Mouse (Mus musculus): ENCODE data around the gene Cxcr5. TPM values are rescaled to one million over a fixed set of nuclear protein-coding genes. Genes with fewer than 3 reads are reported as not detected.

The Cxcr5 gene
- polyA plus RNA-seq, 1 experiment: 6.0 TPM

GRCm38 (mm10) chr9:44468224-44468623 lies 93.5 kb downstream of the Cxcr5 start:
- 46% methylated on average over 7 of the region's 7 CpGs for WGBS
- no peak overlapping the region for H3K4me3 ChIP-seq (replicated peaks; ENCODE audit: extremely low read depth, low read depth, low read length)
- no peaks in the 10 kb centered on the region for H3K4me1 ChIP-seq (ENCODE audit: control insufficient read depth, insufficient read depth, low read length)
- no peak for DNase-seq
- TF ChIP-seq POLR2A (IDR thresholded peaks at IDR 0.05; ENCODE audit: borderline replicate concordance, extremely low read depth, low read depth, low read length) (no peak), CTCF (IDR thresholded peaks at IDR 0.05; ENCODE audit: insufficient read depth, low read length) (no peak)

GRCm38 (mm10) chr9:44461950-44462349 lies 99.7 kb downstream of the Cxcr5 start:
- DNase-seq: no peak
- 55% methylated on average over 5 of the region's 5 CpGs for WGBS
- Histone ChIP-seq H3K4me1 (ENCODE audit: control insufficient read depth, insufficient read depth, low read length) (no peaks in the 10 kb centered on the region), H3K4me3 (replicated peaks; ENCODE audit: extremely low read depth, low read depth, low read length) (no peak overlapping the region)
- TF ChIP-seq POLR2A (IDR thresholded peaks at IDR 0.05; ENCODE audit: borderline replicate concordance, extremely low read depth, low read depth, low read length) (no peak), CTCF (IDR thresholded peaks at IDR 0.05; ENCODE audit: insufficient read depth, low read length) (no peak)

Other genes with a start within 250 kb of the Cxcr5 start
- 77.9 and 88.0 TPM in 2 replicates for gene C2cd2l, start 241.6 kb downstream of the Cxcr5 start, polyA plus RNA-seq (2012; rRNA removed)
- gene Dpagt1, start 235.9 kb downstream of the Cxcr5 start, polyA plus RNA-seq (2012; rRNA removed): 50.0 and 58.7 TPM in 2 replicates
- gene H2afx, start 227.2 kb downstream of the Cxcr5 start, polyA plus RNA-seq (2012; rRNA removed): 41.3 and 50.1 TPM in 2 replicates
- 21.8 and 27.7 TPM in 2 replicates for gene Hmbs, start 217.6 kb downstream of the Cxcr5 start, polyA plus RNA-seq (2012; rRNA removed)
- gene Vps11, start 200.2 kb downstream of the Cxcr5 start, polyA plus RNA-seq (2012; rRNA removed): 21.6 and 30.2 TPM in 2 replicates
- gene Hyou1, start 182.4 kb downstream of the Cxcr5 start, polyA plus RNA-seq (2012; rRNA removed): 43.2 and 49.6 TPM in 2 replicates
- gene Slc37a4, start 165.0 kb downstream of the Cxcr5 start, polyA plus RNA-seq (2012; rRNA removed): 20.7 and 29.8 TPM in 2 replicates
- gene Rps25, start 154.7 kb downstream of the Cxcr5 start, polyA plus RNA-seq (2012; rRNA removed): 117 and 226 TPM in 2 replicates
- 42.2 and 43.8 TPM in 2 replicates for gene Trappc4, start 154.3 kb downstream of the Cxcr5 start, polyA plus RNA-seq (2012; rRNA removed)
- gene Ccdc84, start 143.3 kb downstream of the Cxcr5 start, polyA plus RNA-seq (2012; rRNA removed): 16.4 and 23.0 TPM in 2 replicates
- gene Foxr1, start 120.7 kb downstream of the Cxcr5 start, polyA plus RNA-seq (2012; rRNA removed): 0.16 TPM in 1 of 2 replicates, not detected in the other
- gene Upk2, start 106.9 kb downstream of the Cxcr5 start, polyA plus RNA-seq (2012; rRNA removed): 4.0 and 4.4 TPM in 2 replicates
- gene Bcl9l, start 79.1 kb downstream of the Cxcr5 start, polyA plus RNA-seq (2012; rRNA removed): 69.0 and 70.7 TPM in 2 replicates
- gene Ddx6, start 43.0 kb upstream of the Cxcr5 start, polyA plus RNA-seq (2012; rRNA removed): 17.4 and 24.2 TPM in 2 replicates
- gene Treh, start 111.4 kb upstream of the Cxcr5 start, polyA plus RNA-seq (2012; rRNA removed): not detected in 2 replicates
- 87.6 and 93.5 TPM in 2 replicates for gene Phldb1, start 173.3 kb upstream of the Cxcr5 start, polyA plus RNA-seq (2012; rRNA removed)
- gene Arcn1, start 206.0 kb upstream of the Cxcr5 start, polyA plus RNA-seq (2012; rRNA removed): 26.6 and 40.8 TPM in 2 replicates
- gene Ift46, start 206.0 kb upstream of the Cxcr5 start, polyA plus RNA-seq (2012; rRNA removed): 38.9 and 67.5 TPM in 2 replicates
- 3.7 and 5.1 TPM in 2 replicates for gene Tmem25, start 237.4 kb upstream of the Cxcr5 start, polyA plus RNA-seq (2012; rRNA removed)
- 17.6 and 19.8 TPM in 2 replicates for gene Ttc36, start 241.2 kb upstream of the Cxcr5 start, polyA plus RNA-seq (2012; rRNA removed)

All from lung, adult 2 months (tissue).